Mouse (Mus musculus) frontal cortex, postnatal 10 days (tissue): ENCODE measurements around the gene U2af1.
"Not testable (repeated sequence)": the region's sequence is repeated elsewhere in the genome, so short reads cannot be mapped to it uniquely, and the experiment has no call there.

Experiments
- DNase-seq, 2 experiments: peaks; one replicate each; pipeline ENCODE4 v3.0.0; 2022; ENCODE audit warnings: low spot score in 2 of 2, mixed read lengths in 1 of 2

U2af1 gene

GRCm38 (mm10) chr17:31613086-31613755, 45.5 kb downstream of the U2af1 start:
- no peak for DNase-seq

- DNase-seq = no peak
Observed at GRCm38 (mm10) chr17:31609895-31610294, 48.8 kb downstream of the U2af1 start.

- DNase-seq = not testable (repeated sequence)
Observed at GRCm38 (mm10) chr17:31609173-31609572, 49.5 kb downstream of the U2af1 start.

GRCm38 (mm10) chr17:31607256-31607951, 51.3 kb downstream of the U2af1 start:
- DNase-seq = no peak

GRCm38 (mm10) chr17:31606424-31606823, 52.3 kb downstream of the U2af1 start:
- DNase-seq = no peak

- no peak for DNase-seq
Observed at GRCm38 (mm10) chr17:31598593-31598992, 60.1 kb downstream of the U2af1 start.

GRCm38 (mm10) chr17:31597957-31598356, 60.7 kb downstream of the U2af1 start:
- DNase-seq = no peak
